Mouse (Mus musculus) bone marrow, adult 2 months (tissue): ENCODE data around the gene Gadl1.
A peak's percentile ranks its signal among the peaks of the same experiment; 100 is the strongest.

ENCODE experiments used
- CTCF ChIP-seq: fragments of 200-500 bp; IDR thresholded peaks from 2 replicates; pipeline ENCODE4 v1.5.1; 2011; ENCODE audit warnings: low read length, control low read depth; ENCODE audit not compliant: control insufficient read depth, insufficient read depth
- POLR2A ChIP-seq: fragments of 200-500 bp; IDR thresholded peaks from 2 replicates; pipeline ENCODE4 v1.6.1; 2011; ENCODE audit warnings: low read depth, mild to moderate bottlenecking, control low read depth, low read length, borderline replicate concordance; ENCODE audit not compliant: control insufficient read depth

- no peak for TF ChIP-seq POLR2A
- TF ChIP-seq CTCF, result peak; percentile 45; the same call in 1 of the 2 replicates
Measured at GRCm38 (mm10) chr9:116088912-116089311, 179.7 kb downstream of the Gadl1 start.
